Mouse (Mus musculus): ENCODE results near the gene Tenm2.

Tenm2 gene

GRCm38 (mm10) chr11:35979266-35979732 is 1256.5 kb downstream of the Tenm2 start:
- ChIA-PET CTCF (interaction anchor here in 2 of 4 experiments (0.9 kb wide), 2 partner anchors 22 to 139 kb away, joined by 3 to 4 read pairs; no protein-coding TSS in a partner anchor), POLR2A (interaction anchor here (0.5 to 3.1 kb wide), 35 partner anchors 9 to 402 kb away, joined by 3 to 23 read pairs (median 4); no protein-coding TSS in a partner anchor)

DNA sequence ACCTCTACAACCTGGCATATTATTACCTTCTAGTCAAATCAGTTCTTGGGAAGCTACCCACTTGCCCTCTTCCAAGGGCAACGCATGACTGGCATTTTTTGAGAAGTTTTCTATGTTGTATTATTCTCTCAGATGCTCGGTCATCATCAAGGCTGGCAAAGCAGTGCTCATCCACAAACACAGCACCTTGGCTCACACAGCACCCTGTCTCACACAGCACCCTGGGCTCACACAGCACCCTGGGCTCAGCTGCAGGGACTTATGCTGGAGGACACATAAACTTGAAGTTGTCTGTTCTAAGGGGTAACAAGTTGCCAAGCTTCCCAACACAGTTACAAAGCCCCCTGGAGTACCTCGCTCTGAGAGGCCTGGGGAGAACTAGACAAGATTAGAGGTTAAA is 1258.0 kb downstream of the Tenm2 start:
- POLR2A ChIA-PET: interaction anchor here in 3 of 4 experiments (0.5 to 3.1 kb wide), 7 partner anchors 8 to 133 kb away, joined by 3 to 23 read pairs (median 7); no protein-coding TSS in a partner anchor

GRCm38 (mm10) chr11:35977096-35977495 is 1258.7 kb downstream of the Tenm2 start:
- ChIA-PET POLR2A (interaction anchor here (0.5 to 3.1 kb wide), 17 partner anchors 8 to 277 kb away, joined by 3 to 23 read pairs (median 5); no protein-coding TSS in a partner anchor), CTCF (interaction anchor here in 1 of 4 experiments (0.6 to 2.5 kb wide), 3 partner anchors 24 to 125 kb away, joined by 3 to 12 read pairs (median 3); no protein-coding TSS in a partner anchor)

More for the DNA sequence above, 1258.0 kb downstream of the Tenm2 start:
- CTCF ChIA-PET: interaction anchor here in 2 of 4 experiments (0.6 to 2.5 kb wide), 4 partner anchors 23 to 1130 kb away, joined by 3 to 12 read pairs (median 3); no protein-coding TSS in a partner anchor

DNA sequence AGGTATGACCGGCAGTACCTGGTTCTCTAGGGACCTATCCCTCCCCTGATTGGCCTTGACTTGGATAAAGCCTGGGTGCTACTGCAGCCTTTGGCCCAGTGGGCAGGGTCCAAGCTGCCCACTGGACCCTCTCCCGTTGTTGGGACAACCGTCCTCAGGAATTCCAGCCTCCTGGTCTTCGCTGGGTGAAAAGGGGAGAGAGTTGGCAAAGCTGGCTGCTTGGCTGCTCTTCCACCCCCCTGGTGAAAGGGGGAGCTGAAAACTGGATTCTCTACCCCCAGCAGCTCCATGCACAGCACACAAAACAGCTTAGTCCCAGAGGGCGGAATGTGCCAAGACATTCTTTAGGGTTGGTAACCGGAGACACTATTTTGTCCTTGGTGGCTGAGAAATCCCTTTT is 1259.3 kb downstream of the Tenm2 start:
- CTCF ChIA-PET: interaction anchor here in 3 of 4 experiments (0.6 to 2.5 kb wide), 5 partner anchors 9 to 1747 kb away, joined by 3 to 12 read pairs (median 3); no protein-coding TSS in a partner anchor
- POLR2A ChIA-PET: interaction anchor here (0.7 to 4.0 kb wide), 19 partner anchors 9 to 277 kb away, joined by 3 to 14 read pairs (median 4); no protein-coding TSS in a partner anchor

GRCm38 (mm10) chr11:35974632-35975450 is 1260.9 kb downstream of the Tenm2 start:
- POLR2A ChIA-PET: interaction anchor here (0.5 to 4.0 kb wide), 15 partner anchors 9 to 136 kb away, joined by 3 to 14 read pairs (median 4); no protein-coding TSS in a partner anchor
- CTCF ChIA-PET: interaction anchor here in 2 of 4 experiments (2.0 to 2.3 kb wide), 2 partner anchors 26 kb away, joined by 6 to 8 read pairs; no protein-coding TSS in a partner anchor

DNA sequence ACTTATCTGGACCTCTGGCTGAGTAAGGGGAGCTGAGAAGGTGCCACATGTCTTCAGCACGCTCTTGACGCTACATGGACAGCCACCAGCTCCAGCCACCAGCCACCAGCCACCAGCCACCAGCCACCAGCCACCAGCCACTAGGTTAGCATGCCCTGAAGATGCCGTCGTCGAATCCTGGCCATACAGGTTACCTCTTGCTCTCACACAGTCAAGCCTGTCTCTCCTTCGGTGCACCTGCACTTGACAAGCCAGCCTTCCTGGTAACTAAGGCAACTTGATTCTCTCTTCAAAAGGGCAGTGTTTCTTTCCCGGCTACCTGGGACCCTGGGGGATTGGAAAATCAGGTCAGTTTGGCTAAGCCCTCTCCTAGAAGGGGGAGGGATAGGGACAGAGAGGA is 1262.6 kb downstream of the Tenm2 start:
- ChIA-PET CTCF (interaction anchor here in 1 of 4 experiments (2.3 kb wide), 1 partner anchor 28 kb away, joined by 6 read pairs; no protein-coding TSS in a partner anchor), POLR2A (interaction anchor here in 2 of 4 experiments (0.8 to 4.0 kb wide), 9 partner anchors 9 to 80 kb away, joined by 3 to 14 read pairs (median 5); no protein-coding TSS in a partner anchor)

GRCm38 (mm10) chr11:35972270-35972931 is 1263.4 kb downstream of the Tenm2 start:
- ChIA-PET POLR2A (interaction anchor here in 3 of 4 experiments (0.9 to 4.1 kb wide), 13 partner anchors 7 to 79 kb away, joined by 3 to 21 read pairs (median 5); partner anchors contain the start of gene Wwc1 (in 1 of the 3)), CTCF (interaction anchor here in 3 of 4 experiments (0.5 to 2.3 kb wide), 3 partner anchors 29 to 128 kb away, joined by 3 to 6 read pairs (median 5); no protein-coding TSS in a partner anchor)

DNA sequence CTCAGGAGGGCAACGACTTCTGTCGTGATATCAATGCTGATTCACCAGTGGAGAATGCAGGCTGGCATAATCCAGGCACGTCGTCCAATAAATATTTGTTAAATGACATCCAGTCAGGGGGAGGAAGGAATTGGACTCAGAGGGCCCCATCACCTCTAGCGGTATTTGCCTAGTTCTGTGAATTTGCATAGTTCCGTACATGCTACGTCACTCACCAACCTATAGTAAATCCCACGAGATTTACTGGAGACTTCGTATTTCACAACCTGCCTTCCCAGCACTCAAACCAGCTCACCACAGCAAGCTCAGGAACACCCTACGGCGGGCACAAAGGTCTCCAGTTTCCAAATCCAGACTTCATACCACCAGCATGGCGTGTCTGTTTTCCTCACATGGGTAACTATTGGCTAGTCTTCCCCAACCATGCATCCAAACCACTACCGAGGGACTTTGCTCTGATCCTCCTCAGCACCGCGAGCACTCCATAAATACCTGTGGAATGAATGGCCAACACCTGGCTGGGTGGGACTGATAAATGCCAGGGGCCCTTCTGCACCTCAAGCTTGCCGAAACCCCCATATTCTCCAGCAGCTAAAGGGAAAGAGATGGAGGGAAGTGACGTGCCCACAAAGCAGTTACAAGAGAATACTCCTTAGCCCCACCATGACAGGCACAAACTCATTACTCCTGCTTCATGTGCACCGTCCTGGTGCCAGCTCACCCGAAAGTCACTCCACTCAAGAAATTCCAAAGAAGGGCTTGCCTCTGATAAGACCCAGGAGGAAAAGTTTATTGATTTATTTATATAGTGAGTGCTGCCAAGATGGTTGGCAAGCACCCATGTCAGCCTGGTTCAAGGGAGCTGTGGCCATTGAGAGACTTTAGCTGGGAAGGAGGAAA is 1264.7 kb downstream of the Tenm2 start:
- ChIA-PET CTCF (interaction anchor here in 1 of 4 experiments (0.5 kb wide), 1 partner anchor 32 kb away, joined by 3 read pairs; no protein-coding TSS in a partner anchor), POLR2A (interaction anchor here in 3 of 4 experiments (1.0 to 4.1 kb wide), 10 partner anchors 8 to 37 kb away, joined by 3 to 21 read pairs (median 6); partner anchors contain the start of gene Wwc1 (in 1 of the 3))

DNA sequence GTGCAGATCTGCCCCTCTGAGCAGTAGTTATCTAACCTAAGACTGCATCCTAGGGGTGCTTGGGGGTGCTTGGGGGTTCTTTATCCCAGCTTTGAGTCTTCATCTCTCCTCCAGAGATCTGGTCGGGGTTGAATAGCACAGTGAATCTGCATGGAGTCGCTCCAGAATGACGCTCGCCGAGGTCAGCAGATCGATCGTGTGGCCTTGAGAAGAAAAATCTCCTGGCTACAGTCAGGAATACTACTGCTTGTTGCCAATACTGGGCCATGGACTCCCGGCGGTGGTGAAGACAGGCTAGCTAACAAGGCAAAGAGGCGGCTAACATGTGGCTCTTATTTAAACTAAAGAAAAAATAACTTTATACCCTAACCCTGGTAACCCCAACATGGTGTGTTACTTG is 1267.5 kb downstream of the Tenm2 start:
- CTCF ChIA-PET: no interaction called here
- POLR2A ChIA-PET: interaction anchor here in 1 of 4 experiments (0.9 to 4.1 kb wide), 3 partner anchors 11 to 32 kb away, joined by 4 to 21 read pairs (median 7); partner anchors contain the start of gene Wwc1

GRCm38 (mm10) chr11:35963981-35964549 is 1271.7 kb downstream of the Tenm2 start:
- ChIA-PET POLR2A (interaction anchor here in 3 of 4 experiments (1.2 to 2.5 kb wide), 8 partner anchors 9 to 17 kb away, joined by 4 to 10 read pairs (median 6); partner anchors contain the start of gene Wwc1 (in 1 of the 3)), CTCF (interaction anchor here in 1 of 4 experiments (0.6 kb wide), 1 partner anchor 22 kb away, joined by 3 read pairs; no protein-coding TSS in a partner anchor)

GRCm38 (mm10) chr11:35963554-35963953 is 1272.2 kb downstream of the Tenm2 start:
- CTCF ChIA-PET: interaction anchor here in 2 of 4 experiments (0.6 kb wide), 2 partner anchors 22 to 43 kb away, joined by 3 read pairs; no protein-coding TSS in a partner anchor
- POLR2A ChIA-PET: interaction anchor here in 3 of 4 experiments (0.7 to 2.7 kb wide), 7 partner anchors 8 to 25 kb away, joined by 3 to 9 read pairs (median 6); no protein-coding TSS in a partner anchor

- CTCF ChIA-PET: interaction anchor here in 2 of 4 experiments (0.6 kb wide), 3 partner anchors 39 to 771 kb away, joined by 3 to 10 read pairs (median 3); partner anchors contain the start of gene Fbll1 (in 1 of the 2)
- POLR2A ChIA-PET: interaction anchor here in 2 of 4 experiments (1.0 to 2.7 kb wide), 4 partner anchors 10 to 27 kb away, joined by 3 to 8 read pairs (median 4); no protein-coding TSS in a partner anchor
These were observed 1273.3 kb downstream of the Tenm2 start for GRCm38 (mm10) chr11:35962431-35962830.

DNA sequence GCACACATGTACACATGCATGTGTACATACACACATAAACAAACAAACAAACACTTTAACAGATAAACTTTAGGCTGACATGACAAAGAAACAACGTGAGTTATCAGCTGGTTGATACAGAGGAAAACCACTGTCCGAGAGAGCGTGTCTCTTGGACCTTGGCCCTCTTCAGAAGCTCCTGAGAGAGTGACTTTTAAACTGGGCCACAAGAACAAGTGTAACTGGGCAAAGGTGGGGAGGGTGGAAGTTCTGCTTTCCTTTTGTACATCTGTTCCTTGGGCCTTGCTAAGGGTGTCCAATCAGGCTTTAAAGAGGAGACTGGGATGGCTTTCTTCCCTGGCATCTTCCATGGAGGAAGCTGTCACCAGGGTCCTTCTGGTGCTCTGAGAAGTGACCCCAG is 1276.5 kb downstream of the Tenm2 start:
- ChIA-PET CTCF (no interaction called here), POLR2A (interaction anchor here in 2 of 4 experiments (0.8 to 1.9 kb wide), 10 partner anchors 9 to 67 kb away, joined by 3 to 7 read pairs (median 4); no protein-coding TSS in a partner anchor)

Data from embryonic stem cell, embryonic (primary cell).